Mouse (Mus musculus) 3T3-L1 (cell line): Measurements from ENCODE around the gene Hpse2.

Experiments
- DNase-seq: peaks from one replicate; pipeline ENCODE4 v3.0.0-alpha.2; 2015; ENCODE audit warnings: low read depth, low spot score

Hpse2 gene

DNA sequence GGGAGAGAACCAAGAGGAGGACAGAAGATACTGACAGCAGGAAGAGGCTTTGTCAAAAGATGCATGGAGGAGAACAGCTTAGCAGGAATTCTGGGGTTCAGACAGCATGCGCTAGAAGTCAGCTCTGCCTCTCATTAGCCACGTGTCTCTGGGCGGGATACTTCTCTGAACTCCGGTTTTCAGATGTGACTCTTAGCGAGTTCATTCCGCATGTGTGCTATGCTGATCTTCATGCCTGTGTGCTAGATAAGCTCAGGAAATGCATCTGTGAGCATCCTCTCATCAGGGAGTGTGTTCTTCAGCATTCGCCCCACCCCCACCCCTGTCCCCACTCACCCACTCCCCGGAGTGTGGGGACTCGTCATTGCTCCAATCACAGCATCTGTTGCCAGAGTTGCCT, 650.4 kb downstream of the Hpse2 start:
- no peak for DNase-seq
